Mouse (Mus musculus) neural tube, embryonic 14.5 days (tissue): ENCODE measurements at regions not wholly inside any gene's neighbourhood (a gene's known extent, or its start where the extent isn't known, plus 50 kb on each side); places are given as distances from the start of the nearest gene placed in this dataset.

Experiments used
- ATAC-seq: fragments of 200-750 bp; cut with Nextera tagmentation; 2 replicates; pipeline ENCODE4 v1.8.0; 2017; ENCODE audit warnings: low read depth, mild to moderate bottlenecking, moderate TSS enrichment, moderate library complexity
- H3K27ac ChIP-seq: fragments of 300-500 bp; sonication (generic); 2 replicates; pipeline ENCODE4 v1.5.1; 2014; ENCODE audit warnings: low read depth, mild to moderate bottlenecking, control low read depth, low read length, moderate library complexity, mixed read lengths
- H3K27me3 ChIP-seq: fragments of 300-500 bp; sonication (generic); 2 replicates; pipeline ENCODE4 v1.6.1; 2014; ENCODE audit warnings: low read length; ENCODE audit not compliant: control insufficient read depth, insufficient read depth
- H3K36me3 ChIP-seq: fragments of 300-500 bp; sonication (generic); 2 replicates; pipeline ENCODE4 v1.6.1; 2014; ENCODE audit warnings: low read length, mixed read lengths; ENCODE audit not compliant: control insufficient read depth, insufficient read depth
- H3K4me1 ChIP-seq: fragments of 300-500 bp; sonication (generic); 2 replicates; pipeline ENCODE4 v1.6.1; 2014; ENCODE audit warnings: low read length; ENCODE audit not compliant: control insufficient read depth, insufficient read depth
- H3K4me2 ChIP-seq: fragments of 300-500 bp; sonication (generic); 2 replicates; pipeline ENCODE4 v1.6.1; 2014; ENCODE audit warnings: mild to moderate bottlenecking, low read depth, low read length, control low read depth
- H3K4me3 ChIP-seq: fragments of 300-500 bp; sonication (generic); 2 replicates; pipeline ENCODE4 v1.5.1; 2014; ENCODE audit warnings: low read depth, low read length, control low read depth, mixed read lengths
- H3K9ac ChIP-seq: fragments of 300-500 bp; sonication (generic); replicated peaks from 2 replicates; pipeline ENCODE4 v1.6.1; 2014; ENCODE audit warnings: low read depth, mild to moderate bottlenecking, control low read depth, low read length, mixed read lengths
- H3K9me3 ChIP-seq: fragments of 300-500 bp; sonication (generic); 2 replicates; pipeline ENCODE4 v1.6.1; 2016; ENCODE audit warnings: low read length; ENCODE audit not compliant: control insufficient read depth
- WGBS: fragments of 180-500 bp; shearing (Covaris S2); extraction: QIAGEN DNeasy Blood & Tissue Kit; methylation state at CpG from one replicate; pipeline ENCODE4 v1.1.7; 2014; 5-methylcytosine and 5-hydroxymethylcytosine counted together

- H3K9ac ChIP-seq, result no peak overlapping the region
- H3K4me3 ChIP-seq, result no peak overlapping the region
- H3K9me3 ChIP-seq, result no peaks in the 10 kb centered on the region
- H3K27ac ChIP-seq, result no peak overlapping the region
- 53% methylated on average over 2 of the region's 2 CpGs for WGBS
- H3K4me2 ChIP-seq, result no peak overlapping the region
- H3K36me3 ChIP-seq, result no peaks in the 10 kb centered on the region
- no peaks in the 10 kb centered on the region for H3K27me3 ChIP-seq
- no peaks in the 10 kb centered on the region for H3K4me1 ChIP-seq
- no peak for ATAC-seq
Measured at GRCm38 (mm10) chr13:84771956-84772355, 417.3 kb upstream of the Ccnh start.

DNA sequence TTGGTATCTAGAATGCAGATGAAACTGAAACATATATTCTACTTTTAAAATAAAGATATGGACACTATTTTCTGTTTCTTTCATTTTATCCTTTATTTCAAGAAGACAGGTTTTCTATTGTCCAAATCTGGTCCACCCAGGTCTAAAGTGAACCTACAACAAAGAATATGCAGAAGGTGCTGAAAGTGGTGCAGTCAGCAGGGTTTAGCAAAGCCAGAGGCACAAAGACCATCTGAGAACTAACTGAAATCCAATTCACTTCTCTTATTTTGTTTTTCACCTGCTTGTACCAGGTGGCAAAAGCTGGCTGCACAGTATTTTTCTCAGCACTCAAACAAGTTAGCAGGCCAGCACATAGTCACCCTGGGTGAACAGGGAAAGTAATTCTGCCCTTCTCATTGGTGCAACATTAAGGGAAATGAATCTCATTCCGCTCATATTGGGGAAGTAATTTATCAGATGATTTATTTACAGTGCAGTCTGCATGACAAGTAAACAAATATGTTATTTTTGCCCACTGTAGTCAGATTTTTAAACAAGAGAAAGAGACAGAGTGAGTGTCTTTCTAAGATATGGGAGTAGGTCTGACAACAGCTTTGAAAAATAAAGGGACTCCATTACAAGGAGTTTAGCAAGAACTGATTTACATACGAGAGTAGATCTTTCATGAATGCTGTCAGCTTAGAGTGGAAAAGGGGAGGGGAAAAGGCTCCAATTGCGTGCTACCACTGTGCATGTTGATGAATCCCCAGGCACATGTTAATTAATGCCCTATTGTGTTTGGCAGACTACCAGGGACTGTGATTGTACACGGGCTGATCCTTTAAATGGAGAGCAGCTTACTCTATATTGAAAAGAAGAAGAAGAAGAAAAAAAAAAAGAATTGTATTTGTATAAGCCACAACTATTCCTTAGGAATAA, 405.9 kb upstream of the Ccnh start:
- Histone ChIP-seq H3K27ac (no peak overlapping the region), H3K9me3 (no peaks in the 10 kb centered on the region), H3K4me3 (no peak overlapping the region), H3K4me1 (0 out of 2 replicates have a peak, but pooled peaks cover 5% of the 10 kb centered on the region), H3K4me2 (no peak overlapping the region), H3K27me3 (no peaks in the 10 kb centered on the region), H3K36me3 (no peaks in the 10 kb centered on the region), H3K9ac (no peak overlapping the region)
- WGBS, result 9% methylated on average over 4 of the region's 4 CpGs
- ATAC-seq, result peak; percentile 97

- H3K36me3 ChIP-seq, result no peaks in the 10 kb centered on the region
- H3K4me2 ChIP-seq, result no peak overlapping the region
- H3K4me1 ChIP-seq, result peaks cover 4% of the 10 kb centered on the region; the same call in 1 of the 2 replicates
- no peaks in the 10 kb centered on the region for H3K9me3 ChIP-seq
- no peaks in the 10 kb centered on the region for H3K27me3 ChIP-seq
- H3K4me3 ChIP-seq, result no peak overlapping the region
- no peak overlapping the region for H3K9ac ChIP-seq
- 62% methylated on average over 3 of the region's 3 CpGs for WGBS
- peak overlapping the region; percentile 39; the same call in 1 of the 2 replicates for H3K27ac ChIP-seq
- ATAC-seq, result no peak
Measured at GRCm38 (mm10) chr13:84804241-84804980, 384.8 kb upstream of the Ccnh start.

DNA sequence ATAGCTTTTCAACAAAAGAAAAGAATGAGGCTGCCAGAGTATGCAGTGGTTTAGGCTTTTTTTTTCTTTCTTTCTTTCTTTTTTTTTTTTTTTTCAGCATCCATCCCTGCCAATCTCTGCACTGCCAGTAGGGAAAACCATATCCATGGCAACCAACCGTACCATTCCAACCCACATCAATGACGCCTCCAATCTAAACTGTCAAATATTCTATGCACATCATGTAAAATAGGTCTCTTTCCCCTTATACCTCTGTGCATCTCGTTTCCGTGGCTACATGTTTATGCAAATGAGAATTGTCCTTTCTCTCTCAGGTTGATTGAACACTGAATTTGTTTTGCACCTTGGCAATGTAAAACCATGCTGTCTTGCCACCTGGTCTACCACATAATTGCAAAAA, 384.0 kb upstream of the Ccnh start:
- no peak overlapping the region for H3K4me3 ChIP-seq
- H3K36me3 ChIP-seq, result no peaks in the 10 kb centered on the region
- no peaks in the 10 kb centered on the region for H3K27me3 ChIP-seq
- peaks cover 4% of the 10 kb centered on the region; the same call in 1 of the 2 replicates for H3K4me1 ChIP-seq
- 30% methylated on average over 4 of the region's 4 CpGs for WGBS
- H3K9ac ChIP-seq, result no peak overlapping the region
- no peaks in the 10 kb centered on the region for H3K9me3 ChIP-seq
- H3K4me2 ChIP-seq, result no peak overlapping the region
- H3K27ac ChIP-seq, result peak overlapping the region; percentile 67; the same call in 1 of the 2 replicates
- ATAC-seq, result peak; percentile 95

GRCm38 (mm10) chr13:84809605-84810004, 379.6 kb upstream of the Ccnh start:
- no peaks in the 10 kb centered on the region for H3K36me3 ChIP-seq
- no peaks in the 10 kb centered on the region for H3K9me3 ChIP-seq
- no peaks in the 10 kb centered on the region for H3K27me3 ChIP-seq
- no peak overlapping the region for H3K4me3 ChIP-seq
- ATAC-seq, result no peak
- H3K9ac ChIP-seq, result no peak overlapping the region
- no peak overlapping the region for H3K4me2 ChIP-seq
- 96% methylated on average over 3 of the region's 3 CpGs for WGBS
- peaks cover 4% of the 10 kb centered on the region; the same call in 1 of the 2 replicates for H3K4me1 ChIP-seq
- no peak overlapping the region for H3K27ac ChIP-seq
